Mouse (Mus musculus) stomach, postnatal 0 days (tissue): ENCODE results near the gene Nedd9. TPM values are rescaled to one million over a fixed set of nuclear protein-coding genes. Genes with fewer than 3 reads are reported as not detected.

Experiments used
- ATAC-seq: fragments of 200-750 bp; cut with Nextera tagmentation; 2 replicates; pipeline ENCODE4 v1.8.0; 2017; ENCODE audit not compliant: low FRiP score, low TSS enrichment
- DNase-seq: peaks from one replicate; pipeline ENCODE4 v3.0.0-alpha.2; 2016; ENCODE audit warnings: low spot score
- H3K27ac ChIP-seq: fragments of 300-500 bp; sonication (generic); replicated peaks from 2 replicates; pipeline ENCODE4 v1.5.1; 2014; ENCODE audit warnings: mild to moderate bottlenecking, control low read depth
- H3K27me3 ChIP-seq: fragments of 300-500 bp; sonication (generic); 2 replicates; pipeline ENCODE4 v1.6.1; 2014; ENCODE audit warnings: low read length; ENCODE audit not compliant: control insufficient read depth, insufficient read depth
- H3K36me3 ChIP-seq: fragments of 300-500 bp; sonication (generic); 2 replicates; pipeline ENCODE4 v1.6.1; 2014; ENCODE audit warnings: low read length, mixed read lengths; ENCODE audit not compliant: control insufficient read depth, insufficient read depth
- H3K4me1 ChIP-seq: fragments of 300-500 bp; sonication (generic); replicated peaks from 2 replicates; pipeline ENCODE4 v1.6.1; 2014; ENCODE audit warnings: antibody characterized with exemption; ENCODE audit not compliant: control insufficient read depth, insufficient read depth
- H3K4me2 ChIP-seq: fragments of 300-500 bp; sonication (generic); replicated peaks from 2 replicates; pipeline ENCODE4 v1.6.1; 2014; ENCODE audit warnings: low read depth, mild to moderate bottlenecking, control low read depth, moderate library complexity
- H3K4me3 ChIP-seq: fragments of 300-500 bp; sonication (generic); 2 replicates; pipeline ENCODE4 v1.5.1; 2014; ENCODE audit warnings: low read depth, low read length, control low read depth
- H3K9ac ChIP-seq: fragments of 300-500 bp; sonication (generic); 2 replicates; pipeline ENCODE4 v1.6.1; 2014; ENCODE audit warnings: mild to moderate bottlenecking, low read length, control low read depth, mixed read lengths
- H3K9me3 ChIP-seq: fragments of 300-500 bp; sonication (generic); 2 replicates; pipeline ENCODE4 v1.6.1; 2016; ENCODE audit warnings: low read length; ENCODE audit not compliant: control insufficient read depth
- CTCF ChIP-seq: IDR thresholded peaks from 2 replicates; pipeline ENCODE4 v1.5.1; 2016; ENCODE audit warnings: antibody characterized with exemption, low read depth, mild to moderate bottlenecking, moderate library complexity
- EP300 ChIP-seq: optimal IDR thresholded peaks from 2 replicates; pipeline ENCODE3; 2016; ENCODE audit warnings: antibody characterized with exemption
- WGBS: fragments of 180-500 bp; shearing (Covaris S2); extraction: QIAGEN DNeasy Blood & Tissue Kit; methylation state at CpG from one replicate; pipeline ENCODE4 v1.1.7; 2014; 5-methylcytosine and 5-hydroxymethylcytosine counted together
- polyA plus RNA-seq: library from polyadenylated mRNA; unstranded; fragments of >200 nt; fragmentation: Nextera tagmentation; extraction: Ambion mirVana; gene quantifications from 2 replicates; pipeline ENCODE4 v1.2.1, GENCODE M21; 2015

Gene Nedd9
- polyA plus RNA-seq, 1 experiment from 2014 or later, result 17.1 TPM

- Histone ChIP-seq H3K36me3 (no peaks in the 10 kb centered on the region), H3K27ac (no peak overlapping the region), H3K9me3 (no peaks in the 10 kb centered on the region), H3K4me1 (no peaks in the 10 kb centered on the region), H3K4me3 (no peak overlapping the region), H3K27me3 (no peaks in the 10 kb centered on the region), H3K4me2 (no peak overlapping the region), H3K9ac (no peak overlapping the region)
- DNase-seq (no peak), ATAC-seq (no peak)
- 98% methylated on average over 2 of the region's 2 CpGs for WGBS
- TF ChIP-seq EP300, result no peak
- no peak for TF ChIP-seq CTCF
These were observed 96.5 kb downstream of the Nedd9 start for GRCm38 (mm10) chr13:41390698-41391097.

DNA sequence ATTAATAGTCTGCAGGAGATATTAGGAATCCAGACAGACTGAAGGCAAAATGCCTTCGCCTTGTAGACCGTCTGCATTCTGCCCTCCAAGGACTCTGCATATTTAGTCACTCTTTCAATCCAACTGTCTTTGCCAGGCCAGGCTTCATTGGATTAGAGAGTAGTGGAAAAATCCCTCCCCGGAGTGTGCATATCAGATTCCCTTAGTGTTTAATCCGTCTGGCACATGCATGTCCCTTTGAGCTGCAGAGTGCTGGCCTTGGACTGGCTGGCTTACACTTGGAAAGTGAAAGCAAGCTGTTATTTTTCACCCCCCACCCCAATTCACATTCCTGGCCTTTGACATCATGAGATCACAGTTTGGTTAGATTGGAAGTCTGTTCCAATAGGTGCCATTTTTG is 100.6 kb downstream of the Nedd9 start:
- TF ChIP-seq EP300, result no peak
- ATAC-seq, result no peak
- H3K4me2 ChIP-seq, result no peak overlapping the region

DNA sequence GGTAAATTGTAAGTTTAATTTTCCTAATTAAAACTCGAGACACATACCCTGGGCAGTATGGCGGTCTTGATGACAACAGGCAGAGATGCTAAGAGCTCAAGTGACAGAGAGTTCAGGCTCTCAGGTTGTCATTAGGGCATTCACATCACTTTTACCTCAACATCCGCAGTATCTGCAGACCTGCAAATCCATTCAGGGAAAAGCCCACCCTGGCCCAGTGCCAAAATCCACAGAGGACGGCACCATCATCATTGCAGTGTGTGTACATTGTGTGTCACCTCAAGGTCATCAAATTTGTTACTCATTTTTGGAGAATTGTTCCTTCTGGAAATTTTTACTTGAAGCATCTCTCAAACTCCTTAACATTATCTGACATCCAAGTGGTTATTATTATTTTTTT is 102.3 kb downstream of the Nedd9 start:
- no peaks in the 10 kb centered on the region for H3K9me3 ChIP-seq
- WGBS, result 58% methylated on average over 4 of the region's 4 CpGs
- no peak overlapping the region for H3K27ac ChIP-seq
- no peak overlapping the region for H3K4me3 ChIP-seq
- ATAC-seq (no peak), DNase-seq (no peak)
- no peak for TF ChIP-seq CTCF
- TF ChIP-seq EP300, result no peak
- no peaks in the 10 kb centered on the region for H3K27me3 ChIP-seq
- no peaks in the 10 kb centered on the region for H3K4me1 ChIP-seq
- no peak overlapping the region for H3K4me2 ChIP-seq
- no peak overlapping the region for H3K9ac ChIP-seq
- no peaks in the 10 kb centered on the region for H3K36me3 ChIP-seq

More for the DNA sequence above, 100.6 kb downstream of the Nedd9 start:
- no peak overlapping the region for H3K4me3 ChIP-seq
- H3K27ac ChIP-seq, result no peak overlapping the region
- H3K27me3 ChIP-seq, result no peaks in the 10 kb centered on the region
- H3K4me1 ChIP-seq, result no peaks in the 10 kb centered on the region
- WGBS, result 42% methylated on average over 4 of the region's 4 CpGs
- H3K9me3 ChIP-seq, result no peaks in the 10 kb centered on the region
- DNase-seq, result no peak
- H3K36me3 ChIP-seq, result no peaks in the 10 kb centered on the region
- no peak overlapping the region for H3K9ac ChIP-seq

GRCm38 (mm10) chr13:41382635-41383034 is 104.5 kb downstream of the Nedd9 start:
- Histone ChIP-seq H3K27ac (no peak overlapping the region), H3K4me1 (no peaks in the 10 kb centered on the region), H3K4me3 (no peak overlapping the region), H3K9ac (no peak overlapping the region), H3K9me3 (no peaks in the 10 kb centered on the region), H3K4me2 (no peak overlapping the region), H3K36me3 (no peaks in the 10 kb centered on the region), H3K27me3 (no peaks in the 10 kb centered on the region)
- DNase-seq (no peak), ATAC-seq (no peak)
- TF ChIP-seq CTCF (no peak), EP300 (no peak)

GRCm38 (mm10) chr13:41381806-41382546 is 105.2 kb downstream of the Nedd9 start:
- no peaks in the 10 kb centered on the region for H3K4me1 ChIP-seq
- no peak overlapping the region for H3K27ac ChIP-seq
- no peak overlapping the region for H3K9ac ChIP-seq
- H3K4me3 ChIP-seq, result no peak overlapping the region
- WGBS, result 82% methylated on average over 5 of the region's 5 CpGs
- H3K36me3 ChIP-seq, result no peaks in the 10 kb centered on the region
- ATAC-seq, result no peak
- TF ChIP-seq EP300, result no peak
- no peak for TF ChIP-seq CTCF
- H3K9me3 ChIP-seq, result no peaks in the 10 kb centered on the region
- H3K27me3 ChIP-seq, result no peaks in the 10 kb centered on the region
- DNase-seq, result no peak
- no peak overlapping the region for H3K4me2 ChIP-seq

DNA sequence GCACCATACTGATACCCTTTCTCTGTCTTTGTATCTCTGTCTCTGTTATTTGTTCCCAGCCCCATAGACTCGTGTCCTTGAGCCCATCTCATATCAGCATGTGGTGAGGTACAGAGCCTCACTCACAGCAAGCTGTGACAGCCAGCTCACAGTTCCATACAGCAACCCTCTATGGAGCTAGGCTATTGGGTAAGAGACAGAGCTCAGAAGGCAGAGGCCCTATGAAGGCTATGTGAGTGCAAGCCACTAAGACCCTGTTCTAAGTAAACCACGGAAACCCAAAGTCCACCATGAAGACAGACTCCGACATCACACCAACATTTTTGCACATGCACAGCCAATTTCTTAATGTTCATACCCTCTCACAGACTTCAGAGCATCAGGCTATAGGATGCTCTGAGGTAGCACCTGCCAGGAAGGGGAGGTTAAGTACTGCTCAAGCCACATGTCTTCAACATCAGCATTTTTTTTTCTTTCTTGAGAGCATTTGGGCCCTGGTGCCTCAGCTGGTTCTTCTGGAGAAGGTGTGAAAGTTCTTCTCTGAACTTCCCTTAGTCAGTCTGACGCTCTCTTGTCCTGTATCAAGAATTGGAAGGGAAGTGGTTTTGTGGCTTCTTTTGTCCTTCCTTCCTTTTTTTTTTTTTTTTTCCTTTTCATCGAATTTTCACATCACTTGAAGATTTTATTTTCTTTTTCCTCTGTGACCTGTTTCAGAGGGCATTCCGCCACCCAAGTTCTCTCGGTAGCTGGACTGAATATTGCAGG is 105.9 kb downstream of the Nedd9 start:
- DNase-seq (no peak), ATAC-seq (no peak)
- H3K4me3 ChIP-seq, result no peak overlapping the region
- no peak overlapping the region for H3K27ac ChIP-seq
- no peak overlapping the region for H3K4me2 ChIP-seq
- H3K27me3 ChIP-seq, result no peaks in the 10 kb centered on the region
- no peaks in the 10 kb centered on the region for H3K36me3 ChIP-seq
- H3K9ac ChIP-seq, result no peak overlapping the region
- no peaks in the 10 kb centered on the region for H3K9me3 ChIP-seq
- TF ChIP-seq EP300, result no peak
- no peak for TF ChIP-seq CTCF
- no peaks in the 10 kb centered on the region for H3K4me1 ChIP-seq
- 86% methylated on average over 7 of the region's 7 CpGs for WGBS
